Mouse (Mus musculus) kidney, adult 2 months (tissue): Measurements from ENCODE around the gene Atp2c2.

Experiments
- CTCF ChIP-seq: fragments of 200-500 bp; conservative IDR thresholded peaks from 2 replicates; pipeline ENCODE4 v1.5.1; 2011; ENCODE audit warnings: low read depth, mild to moderate bottlenecking, control low read depth, low read length, moderate library complexity, mixed read lengths; ENCODE audit not compliant: insufficient read depth, insufficient read length
- POLR2A ChIP-seq: fragments of 200-500 bp; IDR thresholded peaks from one replicate; pipeline ENCODE4 v1.6.1; 2011; ENCODE audit warnings: low read depth, low read length, control low read depth

GRCm38 (mm10) chr8:119713421-119713820 is 13.6 kb downstream of the Atp2c2 start:
- TF ChIP-seq CTCF (no peak), POLR2A (no peak)
